Mouse (Mus musculus) midbrain, postnatal 0 days (tissue): ENCODE measurements at regions not wholly inside any gene's neighbourhood (a gene's known extent, or its start where the extent isn't known, plus 50 kb on each side); places are given as distances from the start of the nearest gene placed in this dataset.

Source experiments
- ATAC-seq: fragments of 200-750 bp; cut with Nextera tagmentation; 2 replicates; pipeline ENCODE4 v1.8.0; 2017; ENCODE audit warnings: moderate number of reproducible peaks, mild to moderate bottlenecking, moderate TSS enrichment, moderate library complexity; ENCODE audit not compliant: low FRiP score
- DNase-seq: peaks from one replicate; pipeline ENCODE4 v3.0.0-alpha.2; 2015; ENCODE audit warnings: low spot score
- H3K27ac ChIP-seq: fragments of 300-500 bp; sonication (generic); 2 replicates; pipeline ENCODE4 v1.5.1; 2014; ENCODE audit warnings: low read depth, mild to moderate bottlenecking, low read length, mixed read lengths
- H3K27me3 ChIP-seq: fragments of 300-500 bp; sonication (generic); 2 replicates; pipeline ENCODE4 v1.6.1; 2014; ENCODE audit warnings: low read length, control low read depth, mixed read lengths; ENCODE audit not compliant: insufficient read depth
- H3K36me3 ChIP-seq: fragments of 300-500 bp; sonication (generic); 2 replicates; pipeline ENCODE4 v1.6.1; 2014; ENCODE audit warnings: low read length, control low read depth, mixed read lengths; ENCODE audit not compliant: insufficient read depth
- H3K4me1 ChIP-seq: fragments of 300-500 bp; sonication (generic); 2 replicates; pipeline ENCODE4 v1.6.1; 2014; ENCODE audit warnings: mild to moderate bottlenecking, control low read depth, antibody characterized with exemption, low read length, mixed read lengths; ENCODE audit not compliant: insufficient read depth
- H3K4me2 ChIP-seq: fragments of 300-500 bp; sonication (generic); 2 replicates; pipeline ENCODE4 v1.6.1; 2014; ENCODE audit warnings: low read depth, mild to moderate bottlenecking, low read length, mixed read lengths; ENCODE audit not compliant: poor library complexity, severe bottlenecking
- H3K4me3 ChIP-seq: fragments of 300-500 bp; sonication (generic); 2 replicates; pipeline ENCODE4 v1.5.1; 2014; ENCODE audit warnings: low read depth, mild to moderate bottlenecking, low read length, moderate library complexity
- H3K9ac ChIP-seq: fragments of 300-500 bp; sonication (generic); replicated peaks from 2 replicates; pipeline ENCODE4 v1.6.1; 2014; ENCODE audit warnings: mild to moderate bottlenecking, low read length, moderate library complexity, mixed read lengths; ENCODE audit not compliant: poor library complexity, severe bottlenecking
- H3K9me3 ChIP-seq: fragments of 300-500 bp; sonication (generic); 2 replicates; pipeline ENCODE4 v1.6.1; 2016; ENCODE audit warnings: low read length, control low read depth
- CTCF ChIP-seq: IDR thresholded peaks from 2 replicates; pipeline ENCODE4 v1.5.1; 2016; ENCODE audit warnings: antibody characterized with exemption, mild to moderate bottlenecking
- WGBS: fragments of 180-500 bp; shearing (Covaris S2); extraction: QIAGEN DNeasy Blood & Tissue Kit; methylation state at CpG from one replicate; pipeline ENCODE4 v1.1.7; 2014; 5-methylcytosine and 5-hydroxymethylcytosine counted together

DNA sequence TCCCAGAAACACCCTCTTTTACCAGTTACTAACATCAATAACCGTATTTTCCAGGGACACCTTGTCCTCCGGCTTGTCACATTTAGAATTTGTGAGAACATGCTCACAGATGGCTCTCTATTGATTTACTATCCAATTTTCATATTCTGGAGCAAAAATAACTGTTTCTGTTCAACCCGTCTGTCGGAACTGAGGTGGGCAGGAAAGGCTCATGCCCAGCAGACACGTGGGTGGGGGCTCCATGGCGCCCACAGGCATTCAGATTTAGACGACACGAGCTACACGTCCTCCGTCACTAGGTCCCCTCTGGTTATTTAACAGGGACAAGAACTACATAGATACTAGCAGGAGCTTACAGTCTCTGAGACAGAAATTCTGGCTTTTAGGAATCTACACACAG lies 262.2 kb upstream of the Sulf2 start:
- no peak overlapping the region for H3K9ac ChIP-seq
- H3K4me1 ChIP-seq: peaks cover 5% of the 10 kb centered on the region
- ATAC-seq (no peak), DNase-seq (no peak)
- no peak overlapping the region for H3K4me3 ChIP-seq
- H3K9me3 ChIP-seq: no peaks in the 10 kb centered on the region
- no peak overlapping the region for H3K27ac ChIP-seq
- no peak for TF ChIP-seq CTCF
- no peak overlapping the region for H3K4me2 ChIP-seq
- H3K27me3 ChIP-seq: no peaks in the 10 kb centered on the region
- 82% methylated on average over 10 of the region's 10 CpGs for WGBS
- H3K36me3 ChIP-seq: no peaks in the 10 kb centered on the region

DNA sequence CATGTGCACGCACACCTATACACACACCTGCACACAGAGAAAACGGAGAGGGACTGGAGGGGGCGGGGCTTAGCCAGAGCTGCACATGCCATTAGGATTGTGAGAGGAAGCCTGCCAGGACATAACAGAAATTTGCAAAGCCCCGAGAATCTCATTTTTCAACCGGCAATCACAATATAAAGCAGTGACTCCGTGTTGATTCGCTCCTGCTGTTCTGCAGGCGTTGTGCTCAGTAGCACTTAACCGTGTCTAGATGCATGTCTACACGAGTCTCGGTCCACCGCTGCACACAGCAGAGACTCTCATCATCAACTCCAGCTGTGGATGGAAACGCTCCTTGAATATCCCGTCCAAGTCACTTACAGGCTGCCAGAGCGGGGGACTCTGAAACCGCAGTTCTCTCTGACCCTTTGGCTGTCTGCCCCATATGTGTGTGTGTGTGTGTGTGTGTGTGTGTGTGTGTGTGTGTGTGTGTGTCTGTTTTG lies 260.1 kb upstream of the Sulf2 start:
- ATAC-seq (no peak), DNase-seq (no peak)
- no peak overlapping the region for H3K9ac ChIP-seq
- H3K4me3 ChIP-seq: no peak overlapping the region
- no peak overlapping the region for H3K27ac ChIP-seq
- H3K27me3 ChIP-seq: no peaks in the 10 kb centered on the region
- 60% methylated on average over 16 of the region's 16 CpGs for WGBS
- no peaks in the 10 kb centered on the region for H3K9me3 ChIP-seq
- peaks cover 10% of the 10 kb centered on the region for H3K4me1 ChIP-seq
- no peaks in the 10 kb centered on the region for H3K36me3 ChIP-seq
- TF ChIP-seq CTCF: no peak
- no peak overlapping the region for H3K4me2 ChIP-seq

DNA sequence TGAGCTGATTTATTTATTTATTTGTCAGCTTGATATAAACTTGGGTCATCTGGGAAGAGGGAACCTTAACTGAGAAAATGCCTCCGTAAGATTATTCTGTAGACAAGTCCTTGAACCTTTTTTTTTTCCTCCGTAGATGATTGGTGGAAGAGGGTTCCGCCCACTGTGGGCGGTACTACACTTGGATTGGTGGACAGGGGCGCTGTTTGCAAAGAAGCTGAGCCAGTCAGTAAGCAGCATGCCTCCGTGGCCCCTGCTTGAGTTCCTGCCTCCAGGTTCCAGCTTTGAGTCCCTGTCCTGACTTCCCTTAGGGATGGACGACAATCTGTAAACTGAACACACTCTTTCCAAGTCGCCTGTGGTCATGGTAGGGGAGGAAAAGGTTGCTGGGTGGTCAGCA lies 259.4 kb upstream of the Sulf2 start:
- H3K4me1 ChIP-seq: peaks cover 10% of the 10 kb centered on the region
- DNase-seq (no peak), ATAC-seq (no peak)
- TF ChIP-seq CTCF: no peak
- no peak overlapping the region for H3K4me2 ChIP-seq
- WGBS: 90% methylated on average over 8 of the region's 8 CpGs
- H3K27me3 ChIP-seq: no peaks in the 10 kb centered on the region
- no peak overlapping the region for H3K9ac ChIP-seq
- no peak overlapping the region for H3K27ac ChIP-seq
- no peaks in the 10 kb centered on the region for H3K9me3 ChIP-seq
- no peaks in the 10 kb centered on the region for H3K36me3 ChIP-seq
- no peak overlapping the region for H3K4me3 ChIP-seq

- Histone ChIP-seq H3K4me3 (no peak overlapping the region), H3K4me2 (no peak overlapping the region), H3K36me3 (no peaks in the 10 kb centered on the region), H3K9ac (no peak overlapping the region), H3K9me3 (no peaks in the 10 kb centered on the region), H3K27ac (peak overlapping the region; percentile 43), H3K4me1 (peaks cover 7% of the 10 kb centered on the region), H3K27me3 (no peaks in the 10 kb centered on the region)
- WGBS: 24% methylated on average over 17 of the region's 17 CpGs
- TF ChIP-seq CTCF: 0 out of 2 replicates have a peak, but pooled peaks have one; percentile 9
- ATAC-seq (no peak), DNase-seq (peak; percentile 65)
These were observed 256.8 kb upstream of the Sulf2 start for GRCm38 (mm10) chr2:166412031-166412858.

- H3K27me3 ChIP-seq: no peaks in the 10 kb centered on the region; the same call in 1 of the 2 replicates
- H3K4me2 ChIP-seq: no peak overlapping the region
- H3K36me3 ChIP-seq: no peaks in the 10 kb centered on the region
- WGBS: 94% methylated on average over 5 of the region's 5 CpGs
- no peaks in the 10 kb centered on the region for H3K9me3 ChIP-seq
- no peak overlapping the region for H3K9ac ChIP-seq
- no peak overlapping the region for H3K4me3 ChIP-seq
- ATAC-seq (no peak), DNase-seq (no peak)
- peaks cover 7% of the 10 kb centered on the region for H3K4me1 ChIP-seq
- no peak overlapping the region for H3K27ac ChIP-seq
- TF ChIP-seq CTCF: no peak
These were observed 253.9 kb upstream of the Sulf2 start for GRCm38 (mm10) chr2:166409391-166409790.

GRCm38 (mm10) chr2:166408806-166409205 lies 253.3 kb upstream of the Sulf2 start:
- Histone ChIP-seq H3K36me3 (no peaks in the 10 kb centered on the region), H3K4me3 (no peak overlapping the region), H3K27ac (no peak overlapping the region), H3K4me2 (no peak overlapping the region), H3K9me3 (no peaks in the 10 kb centered on the region), H3K27me3 (no peaks in the 10 kb centered on the region; the same call in 1 of the 2 replicates), H3K4me1 (peaks cover 7% of the 10 kb centered on the region), H3K9ac (no peak overlapping the region)
- TF ChIP-seq CTCF: no peak
- WGBS: 93% methylated on average over 4 of the region's 4 CpGs
- DNase-seq: no peak
- ATAC-seq: no peak
